Mouse (Mus musculus): ENCODE measurements around the gene Tnfsf13.

Tnfsf13 gene

GRCm38 (mm10) chr11:69680136-69680855, 5.3 kb downstream of the Tnfsf13 start:
- DNase-seq = no peak

GRCm38 (mm10) chr11:69679144-69679543, 6.4 kb downstream of the Tnfsf13 start:
- DNase-seq = no peak

- DNase-seq = peak; percentile 99
Observed at GRCm38 (mm10) chr11:69672211-69672706, 13.3 kb downstream of the Tnfsf13 start, which contains the start of gene Eif4a1. Gene Eif4a1, minus strand, starts transcription at chr11:69672423.

GRCm38 (mm10) chr11:69671726-69672124, 13.9 kb downstream of the Tnfsf13 start:
- no peak for DNase-seq

GRCm38 (mm10) chr11:69670786-69671725, 14.5 kb downstream of the Tnfsf13 start:
- peak; percentile 96 for DNase-seq

- no peak for DNase-seq
Observed at GRCm38 (mm10) chr11:69666665-69667005, 18.9 kb downstream of the Tnfsf13 start.

GRCm38 (mm10) chr11:69665961-69666664, 19.5 kb downstream of the Tnfsf13 start, which contains the start of gene Cd68:
Gene Cd68, minus strand, starts transcription at chr11:69666153.
- DNase-seq = peak; percentile 57

GRCm38 (mm10) chr11:69665457-69665960, 20.1 kb downstream of the Tnfsf13 start:
- DNase-seq = no peak

GRCm38 (mm10) chr11:69664841-69665240, 20.7 kb downstream of the Tnfsf13 start:
- no peak for DNase-seq

- DNase-seq = no peak
Observed at GRCm38 (mm10) chr11:69663795-69664194, 21.8 kb downstream of the Tnfsf13 start.

GRCm38 (mm10) chr11:69662967-69663671, 22.5 kb downstream of the Tnfsf13 start:
- no peak for DNase-seq

GRCm38 (mm10) chr11:69662213-69662966, 23.2 kb downstream of the Tnfsf13 start, which contains the start of gene Mpdu1:
Gene Mpdu1, minus strand, starts transcription at chr11:69662642.
- peak; percentile 93 for DNase-seq

GRCm38 (mm10) chr11:69661221-69661881, 24.2 kb downstream of the Tnfsf13 start:
- DNase-seq = no peak

- no peak for DNase-seq
Observed at GRCm38 (mm10) chr11:69657462-69657881, 28.1 kb downstream of the Tnfsf13 start.

- peak; percentile 61 for DNase-seq
Observed at GRCm38 (mm10) chr11:69656617-69657461, 28.7 kb downstream of the Tnfsf13 start.

GRCm38 (mm10) chr11:69656065-69656455, 29.5 kb downstream of the Tnfsf13 start:
- DNase-seq = no peak

- DNase-seq = peak; percentile 69
Observed at GRCm38 (mm10) chr11:69655264-69656064, 30.1 kb downstream of the Tnfsf13 start, which contains the start of gene Sox15. Gene Sox15, plus strand, starts transcription at chr11:69655314.

- DNase-seq = no peak
Observed at GRCm38 (mm10) chr11:69654760-69655159, 30.8 kb downstream of the Tnfsf13 start.

GRCm38 (mm10) chr11:69653399-69653798, 32.2 kb downstream of the Tnfsf13 start:
- no peak for DNase-seq

Measured in lung, postnatal 14 days (tissue).